In genomic region chr10:79865801-79866295, GRCm38 (mm10) we compare ENCODE assay signal across 8 mouse cellular contexts. TPM values are rescaled to one million over a fixed set of nuclear protein-coding genes. Genes with fewer than 3 reads are reported as not detected.
DNase-seq lines count a peak whose midpoint lies in the region; ATAC-seq lines count a peak whose summit lies in the region.

No protein-coding gene starts in this region.

- no peak overlapping the region for H3K4me2 ChIP-seq in hindbrain, embryonic 14.5 days (replicated peaks)
- no peak overlapping the region for H3K4me2 ChIP-seq in midbrain, embryonic 12.5 days (replicated peaks)

- no peak for ATAC-seq in CD4-positive, CD25-positive, alpha-beta regulatory T cell, adult 4 months
- no peak for ATAC-seq in hindbrain, embryonic 14.5 days (ENCODE audit: low FRiP score)
- ATAC-seq in midbrain, embryonic 12.5 days (ENCODE audit: low FRiP score, low read depth): no peak

- WGBS in hindbrain, embryonic 14.5 days: 74% methylated on average over 19 of the region's 19 CpGs
- 82% methylated on average over 19 of the region's 19 CpGs for WGBS in midbrain, embryonic 12.5 days

- no peaks in the 10 kb centered on the region for H3K27me3 ChIP-seq in hindbrain, embryonic 14.5 days (ENCODE audit: control insufficient read depth, insufficient read depth, low read length)
- no peaks in the 10 kb centered on the region for H3K27me3 ChIP-seq in midbrain, embryonic 12.5 days

- no peak overlapping the region for H3K4me3 ChIP-seq in hindbrain, embryonic 14.5 days (replicated peaks; ENCODE audit: low read length)
- H3K4me3 ChIP-seq in midbrain, embryonic 12.5 days: no peak overlapping the region

- peak; percentile 39 for DNase-seq in CD4-positive, CD25-positive, alpha-beta regulatory T cell, adult 2 months (ENCODE audit: low read depth, low spot score)
- DNase-seq in ovary, adult 18-20 months (ENCODE audit: low spot score): peak; percentile 73
- no peak for DNase-seq in ovary, postnatal 10 days (ENCODE audit: low spot score)
- DNase-seq in hindbrain, embryonic 14.5 days (ENCODE audit: low spot score): no peak
- DNase-seq in thymus, postnatal 10 days (ENCODE audit: low spot score in 2 of 2): no peak
- no peak for DNase-seq in embryo, embryonic 9.5 days (ENCODE audit: extremely low spot score)

- H3K9me3 ChIP-seq in hindbrain, embryonic 14.5 days (ENCODE audit: control insufficient read depth, low read length): no peaks in the 10 kb centered on the region
- H3K9me3 ChIP-seq in midbrain, embryonic 12.5 days: no peaks in the 10 kb centered on the region

- 0 out of 2 replicates have a peak overlapping the region, but pooled peaks have one; percentile 16 for H3K9ac ChIP-seq in hindbrain, embryonic 14.5 days
- no peak overlapping the region for H3K9ac ChIP-seq in midbrain, embryonic 12.5 days (replicated peaks)

- H3K27ac ChIP-seq in hindbrain, embryonic 14.5 days: no peak overlapping the region
- peak overlapping the region; percentile 63; the same call in 1 of the 2 replicates for H3K27ac ChIP-seq in midbrain, embryonic 12.5 days (replicated peaks)

- H3K36me3 ChIP-seq in hindbrain, embryonic 14.5 days (replicated peaks; ENCODE audit: control insufficient read depth, insufficient read depth): peaks cover 96% of the 10 kb centered on the region
- peaks cover 82% of the 10 kb centered on the region for H3K36me3 ChIP-seq in midbrain, embryonic 12.5 days

- peaks cover 13% of the 10 kb centered on the region for H3K4me1 ChIP-seq in hindbrain, embryonic 14.5 days (replicated peaks; ENCODE audit: control insufficient read depth, insufficient read depth, low read length)
- peaks cover 14% of the 10 kb centered on the region; the same call in 1 of the 2 replicates for H3K4me1 ChIP-seq in midbrain, embryonic 12.5 days

RNA-seq across cellular contexts. Expression of gene Prtn3, which starts 8.4 kb away (rescaled TPM):
- not detected for polyA plus RNA-seq in CD4-positive, CD25-positive, alpha-beta regulatory T cell, adult 4 months (2017; shearing (Covaris generic))
- 10.1 and 12.8 TPM in 2 replicates for polyA plus RNA-seq in hindbrain, embryonic 14.5 days (2014; fragmentation: Nextera tagmentation; extraction: Ambion mirVana)
- 14.3 and 16.7 TPM in 2 replicates for polyA plus RNA-seq in midbrain, embryonic 12.5 days (2016; fragmentation: Nextera tagmentation; extraction: Ambion mirVana)

RNA-seq across cellular contexts. Expression of gene Plppr3, which starts 8.6 kb away (rescaled TPM):
- polyA plus RNA-seq in CD4-positive, CD25-positive, alpha-beta regulatory T cell, adult 4 months (2017; shearing (Covaris generic)): 1 to 10 TPM; 2.1 to 4.5 TPM
- polyA plus RNA-seq in hindbrain, embryonic 14.5 days (2014; fragmentation: Nextera tagmentation; extraction: Ambion mirVana): 288 and 294 TPM in 2 replicates
- 296 and 302 TPM in 2 replicates for polyA plus RNA-seq in midbrain, embryonic 12.5 days (2016; fragmentation: Nextera tagmentation; extraction: Ambion mirVana)

RNA-seq across cellular contexts. Expression of gene Ptbp1, which starts 11.6 kb away (rescaled TPM):
- polyA plus RNA-seq in CD4-positive, CD25-positive, alpha-beta regulatory T cell, adult 4 months (2017; shearing (Covaris generic)): 100 to 1,000 TPM; 103 to 274 TPM
- polyA plus RNA-seq in hindbrain, embryonic 14.5 days (2014; fragmentation: Nextera tagmentation; extraction: Ambion mirVana): 59.5 and 62.6 TPM in 2 replicates
- polyA plus RNA-seq in midbrain, embryonic 12.5 days (2016; fragmentation: Nextera tagmentation; extraction: Ambion mirVana): 202 TPM in 2 replicates

RNA-seq across cellular contexts. Expression of gene Elane, which starts 20.2 kb away (rescaled TPM):
- polyA plus RNA-seq in CD4-positive, CD25-positive, alpha-beta regulatory T cell, adult 4 months (2017; shearing (Covaris generic)): not detected
- polyA plus RNA-seq in hindbrain, embryonic 14.5 days (2014; fragmentation: Nextera tagmentation; extraction: Ambion mirVana): 0.47 TPM in 1 of 2 replicates, not detected in the other
- polyA plus RNA-seq in midbrain, embryonic 12.5 days (2016; fragmentation: Nextera tagmentation; extraction: Ambion mirVana): not detected in 2 replicates

RNA-seq across cellular contexts. Expression of gene Cfd, which starts 24.8 kb away (rescaled TPM):
- polyA plus RNA-seq in CD4-positive, CD25-positive, alpha-beta regulatory T cell, adult 4 months (2017; shearing (Covaris generic)): not detected
- polyA plus RNA-seq in hindbrain, embryonic 14.5 days (2014; fragmentation: Nextera tagmentation; extraction: Ambion mirVana): not detected in 2 replicates
- not detected in 2 replicates for polyA plus RNA-seq in midbrain, embryonic 12.5 days (2016; fragmentation: Nextera tagmentation; extraction: Ambion mirVana)

Comparison
In these comparisons a context has a peak if more than half of its experiments do, and no peak if none do; other contexts are left out.
1. DNase-seq: peak in CD4-positive, CD25-positive, alpha-beta regulatory T cell, adult 2 months (single experiment) and ovary, adult 18-20 months (single experiment); none in ovary, postnatal 10 days (single experiment), hindbrain, embryonic 14.5 days (single experiment), thymus, postnatal 10 days (0 of 2) and embryo, embryonic 9.5 days (single experiment).
2. RNA of gene Prtn3, which starts 8.4 kb away (polyA plus RNA-seq): 14.3 to 16.7 TPM in midbrain, embryonic 12.5 days and 10.1 to 12.8 TPM in hindbrain, embryonic 14.5 days; not detected in CD4-positive, CD25-positive, alpha-beta regulatory T cell, adult 4 months; every median in the first group is over 10 times any median in the second.
3. RNA of gene Plppr3, which starts 8.6 kb away (polyA plus RNA-seq): 296 to 302 TPM in midbrain, embryonic 12.5 days and 288 to 294 TPM in hindbrain, embryonic 14.5 days; 2.1 to 4.5 TPM in CD4-positive, CD25-positive, alpha-beta regulatory T cell, adult 4 months; every median in the first group is over 10 times any median in the second.